Mouse (Mus musculus): ENCODE data around the gene Cish. TPM values are rescaled to one million over a fixed set of nuclear protein-coding genes. Genes with fewer than 3 reads are reported as not detected.

Gene Cish
- 10.9 and 13.7 TPM in 2 replicates for polyA plus RNA-seq (2015; fragmentation: Nextera tagmentation; extraction: Ambion mirVana)

DNA sequence AAGGTAGTCTGAATTCAATTTTAAA lies at the start of gene Cish:
Gene Cish (plus strand): TSS at position 11 of the 25 bp plus-strand sequence.
- Histone ChIP-seq H3K36me3 (0 out of 2 replicates have a peak, but pooled peaks cover under 1% of the 10 kb centered on the region), H3K4me1 (replicated peaks) (peaks cover 27% of the 10 kb centered on the region), H3K9ac (peak within 1 kb of the TSS; percentile 84), H3K27ac (replicated peaks) (peak within 1 kb of the TSS; percentile 62; the same call in 1 of the 2 replicates), H3K4me2 (peak within 1 kb of the TSS; percentile 89), H3K9me3 (no peaks in the 10 kb centered on the region), H3K4me3 (peak within 1 kb of the TSS; percentile 84), H3K27me3 (peaks cover 8% of the 10 kb centered on the region)
- ATAC-seq (ENCODE audit: low FRiP score, low read depth), result no peak

DNA sequence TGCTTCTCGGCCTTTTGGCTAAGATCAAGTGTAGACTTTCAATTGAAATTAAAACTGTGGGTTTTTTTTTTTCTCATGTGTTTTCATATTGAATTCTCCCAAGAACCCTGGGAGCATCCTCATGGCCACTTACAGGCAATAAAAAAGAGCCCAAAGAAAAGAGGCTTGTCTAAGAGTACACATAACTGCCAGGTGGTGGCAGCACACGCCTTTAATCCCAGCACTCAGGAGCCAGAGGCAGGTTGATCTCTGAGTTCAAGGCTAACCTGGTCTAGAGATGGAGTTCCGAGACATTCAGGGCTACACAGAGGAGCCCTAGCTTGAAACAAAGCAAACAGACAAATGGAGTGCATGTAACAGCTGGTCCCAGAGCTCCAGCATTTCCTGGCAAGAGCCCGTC lies 49.7 kb upstream of the Cish start:
- Histone ChIP-seq H3K4me3 (no peak overlapping the region), H3K27me3 (no peaks in the 10 kb centered on the region), H3K36me3 (no peaks in the 10 kb centered on the region), H3K4me2 (no peak overlapping the region), H3K4me1 (replicated peaks) (no peaks in the 10 kb centered on the region), H3K27ac (replicated peaks) (no peak overlapping the region), H3K9ac (no peak overlapping the region), H3K9me3 (no peaks in the 10 kb centered on the region)
- no peak for ATAC-seq (ENCODE audit: low FRiP score, low read depth)
- 69% methylated on average over 4 of the region's 4 CpGs for WGBS

GRCm38 (mm10) chr9:107249154-107249553 lies 46.7 kb upstream of the Cish start:
- ATAC-seq (ENCODE audit: low FRiP score, low read depth), result peak; percentile 59; the same call in 1 of the 2 replicates
- Histone ChIP-seq H3K27me3 (no peaks in the 10 kb centered on the region), H3K4me1 (replicated peaks) (peaks cover 26% of the 10 kb centered on the region), H3K9ac (no peak overlapping the region), H3K4me3 (no peak overlapping the region), H3K4me2 (no peak overlapping the region), H3K36me3 (no peaks in the 10 kb centered on the region), H3K27ac (replicated peaks) (no peak overlapping the region), H3K9me3 (no peaks in the 10 kb centered on the region)
- 70% methylated on average over 6 of the region's 6 CpGs for WGBS

- ATAC-seq (ENCODE audit: low FRiP score, low read depth), result no peak
- no peak overlapping the region for H3K4me2 ChIP-seq
- no peak overlapping the region for H3K9ac ChIP-seq
- H3K27me3 ChIP-seq, result no peaks in the 10 kb centered on the region
- H3K36me3 ChIP-seq, result no peaks in the 10 kb centered on the region
- peak overlapping the region; percentile 73; the same call in 1 of the 2 replicates for H3K27ac ChIP-seq (replicated peaks)
- H3K9me3 ChIP-seq, result no peaks in the 10 kb centered on the region
- no peak overlapping the region for H3K4me3 ChIP-seq
- WGBS, result 80% methylated on average over 14 of the region's 14 CpGs
- peaks cover 41% of the 10 kb centered on the region for H3K4me1 ChIP-seq (replicated peaks)
Measured at GRCm38 (mm10) chr9:107250416-107251337, 45.1 kb upstream of the Cish start.

DNA sequence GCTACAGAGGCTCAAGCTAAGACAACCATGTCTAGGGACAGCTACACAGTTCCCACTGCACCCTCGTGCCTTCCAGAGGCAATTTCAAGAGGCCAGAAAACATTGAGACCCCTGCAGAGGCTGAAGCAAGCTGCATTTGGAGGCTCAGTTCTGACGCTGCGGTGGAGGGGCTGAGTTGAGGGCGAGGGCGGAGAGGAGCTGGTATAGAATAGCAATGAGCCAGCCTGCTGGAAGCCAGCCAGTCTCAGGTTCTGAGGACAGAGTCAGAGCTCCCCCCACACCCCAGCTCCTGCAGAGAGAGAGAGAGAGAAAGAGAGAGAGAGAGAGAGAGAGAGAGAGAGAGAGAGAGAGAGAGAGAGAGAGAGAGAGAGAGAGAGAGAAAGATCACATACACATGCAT lies 43.7 kb upstream of the Cish start:
- H3K9ac ChIP-seq, result no peak overlapping the region
- WGBS, result 5% methylated on average over 5 of the region's 5 CpGs
- H3K4me1 ChIP-seq (replicated peaks), result peaks cover 47% of the 10 kb centered on the region
- ATAC-seq (ENCODE audit: low FRiP score, low read depth), result peak; percentile 54; the same call in 1 of the 2 replicates
- peak overlapping the region; percentile 73 for H3K27ac ChIP-seq (replicated peaks)
- no peak overlapping the region for H3K4me2 ChIP-seq
- no peaks in the 10 kb centered on the region for H3K27me3 ChIP-seq
- H3K4me3 ChIP-seq, result no peak overlapping the region
- H3K36me3 ChIP-seq, result no peaks in the 10 kb centered on the region
- no peaks in the 10 kb centered on the region for H3K9me3 ChIP-seq

- Histone ChIP-seq H3K4me3 (no peak overlapping the region), H3K4me2 (peak overlapping the region; percentile 34), H3K27me3 (no peaks in the 10 kb centered on the region), H3K9ac (no peak overlapping the region), H3K27ac (replicated peaks) (peak overlapping the region; percentile 56), H3K36me3 (no peaks in the 10 kb centered on the region), H3K4me1 (replicated peaks) (peaks cover 47% of the 10 kb centered on the region), H3K9me3 (no peaks in the 10 kb centered on the region)
- ATAC-seq (ENCODE audit: low FRiP score, low read depth), result peak; percentile 83
- 39% methylated on average over 12 of the region's 12 CpGs for WGBS
Measured at GRCm38 (mm10) chr9:107254476-107254875, 41.4 kb upstream of the Cish start.

GRCm38 (mm10) chr9:107254925-107255324 lies 40.9 kb upstream of the Cish start:
- no peak for ATAC-seq (ENCODE audit: low FRiP score, low read depth)
- H3K27ac ChIP-seq (replicated peaks), result peak overlapping the region; percentile 56
- no peaks in the 10 kb centered on the region for H3K9me3 ChIP-seq
- H3K4me1 ChIP-seq (replicated peaks), result peaks cover 47% of the 10 kb centered on the region
- H3K27me3 ChIP-seq, result no peaks in the 10 kb centered on the region
- H3K4me3 ChIP-seq, result no peak overlapping the region
- H3K9ac ChIP-seq, result no peak overlapping the region
- no peak overlapping the region for H3K4me2 ChIP-seq
- 88% methylated on average over 3 of the region's 3 CpGs for WGBS
- H3K36me3 ChIP-seq, result no peaks in the 10 kb centered on the region

DNA sequence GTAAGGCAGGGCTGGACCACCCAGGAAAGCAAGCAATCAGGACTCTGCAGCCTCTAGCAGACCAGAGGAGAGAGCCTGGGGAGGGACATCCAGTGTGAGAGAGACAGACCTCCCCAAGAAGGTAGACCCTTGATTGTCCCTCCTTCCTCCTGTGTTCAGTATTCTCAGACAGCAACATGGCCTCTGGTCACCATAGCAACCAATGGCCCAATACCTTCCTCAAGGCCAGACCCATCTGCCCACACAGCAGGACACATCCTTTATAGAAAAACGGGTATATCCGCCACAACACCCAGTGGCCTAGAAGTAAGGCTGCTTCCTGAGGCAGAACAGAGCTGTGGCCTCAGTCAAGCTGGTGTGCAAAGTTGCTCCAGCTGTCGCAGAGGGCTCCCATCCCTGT lies 40.2 kb upstream of the Cish start:
- Histone ChIP-seq H3K4me2 (no peak overlapping the region), H3K4me1 (replicated peaks) (peaks cover 49% of the 10 kb centered on the region), H3K27ac (replicated peaks) (peak overlapping the region; percentile 56), H3K4me3 (no peak overlapping the region), H3K9ac (no peak overlapping the region), H3K27me3 (no peaks in the 10 kb centered on the region), H3K9me3 (no peaks in the 10 kb centered on the region), H3K36me3 (no peaks in the 10 kb centered on the region)
- peak; percentile 36; the same call in 1 of the 2 replicates for ATAC-seq (ENCODE audit: low FRiP score, low read depth)
- 21% methylated on average over 3 of the region's 3 CpGs for WGBS

DNA sequence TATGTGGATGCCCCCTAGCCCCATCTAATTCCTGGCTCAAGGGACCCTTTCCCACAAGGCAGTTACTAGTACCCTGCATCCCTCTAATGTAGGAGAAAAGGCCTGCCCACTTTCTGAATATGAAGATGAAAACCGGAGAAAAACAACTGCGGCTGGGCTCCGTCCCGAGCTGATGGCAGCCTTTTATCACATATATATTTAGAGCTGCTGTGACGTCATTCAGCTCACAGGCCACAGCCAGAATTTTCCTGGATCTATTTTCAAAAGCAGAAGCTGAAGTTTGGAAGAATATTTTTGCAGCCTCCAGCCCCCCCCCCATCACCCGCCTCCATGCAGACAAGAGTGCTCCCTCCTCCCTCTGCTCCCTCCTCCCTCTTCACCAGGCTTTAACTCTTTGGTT lies 36.3 kb upstream of the Cish start:
- Histone ChIP-seq H3K27me3 (no peaks in the 10 kb centered on the region), H3K9me3 (no peaks in the 10 kb centered on the region), H3K9ac (no peak overlapping the region), H3K4me2 (no peak overlapping the region), H3K4me1 (replicated peaks) (peaks cover 20% of the 10 kb centered on the region), H3K27ac (replicated peaks) (no peak overlapping the region), H3K4me3 (no peak overlapping the region), H3K36me3 (no peaks in the 10 kb centered on the region)
- 74% methylated on average over 6 of the region's 6 CpGs for WGBS
- no peak for ATAC-seq (ENCODE audit: low FRiP score, low read depth)

- H3K9me3 ChIP-seq, result no peaks in the 10 kb centered on the region
- H3K9ac ChIP-seq, result no peak overlapping the region
- H3K36me3 ChIP-seq, result no peaks in the 10 kb centered on the region
- H3K4me2 ChIP-seq, result no peak overlapping the region
- H3K27ac ChIP-seq (replicated peaks), result no peak overlapping the region
- WGBS, result 64% methylated on average over 2 of the region's 2 CpGs
- H3K27me3 ChIP-seq, result no peaks in the 10 kb centered on the region
- no peak overlapping the region for H3K4me3 ChIP-seq
- ATAC-seq (ENCODE audit: low FRiP score, low read depth), result no peak
- peaks cover 12% of the 10 kb centered on the region for H3K4me1 ChIP-seq (replicated peaks)
Measured at GRCm38 (mm10) chr9:107260429-107260828, 35.4 kb upstream of the Cish start.

DNA sequence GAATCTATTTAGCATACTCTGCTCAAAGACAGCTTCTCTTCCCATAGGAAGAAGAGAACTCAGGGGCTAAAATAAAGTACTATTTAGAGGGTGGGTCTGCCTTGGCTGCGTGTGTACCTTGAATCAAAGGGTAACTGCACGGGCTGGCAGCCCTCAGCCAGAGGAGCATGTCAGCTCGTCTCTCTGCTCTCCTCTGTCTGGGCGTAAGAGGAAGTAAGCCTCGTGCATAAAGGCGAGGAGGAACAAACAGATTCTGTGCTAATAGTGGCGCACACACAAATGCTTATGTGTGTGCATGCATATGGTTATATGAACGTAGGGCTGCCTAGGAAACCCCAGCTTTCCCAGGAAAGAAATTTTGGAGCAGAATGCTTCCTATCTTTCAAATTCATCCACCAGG lies 35.0 kb upstream of the Cish start:
- H3K9me3 ChIP-seq, result no peaks in the 10 kb centered on the region
- 0 out of 2 replicates have a peak overlapping the region, but pooled peaks have one; percentile 6 for H3K27ac ChIP-seq (replicated peaks)
- no peak overlapping the region for H3K4me3 ChIP-seq
- H3K9ac ChIP-seq, result no peak overlapping the region
- H3K27me3 ChIP-seq, result no peaks in the 10 kb centered on the region
- no peak for ATAC-seq (ENCODE audit: low FRiP score, low read depth)
- H3K36me3 ChIP-seq, result no peaks in the 10 kb centered on the region
- 57% methylated on average over 8 of the region's 8 CpGs for whole genome bisulfite sequencing
- H3K4me1 ChIP-seq (replicated peaks), result peaks cover 8% of the 10 kb centered on the region
- H3K4me2 ChIP-seq, result no peak overlapping the region

DNA sequence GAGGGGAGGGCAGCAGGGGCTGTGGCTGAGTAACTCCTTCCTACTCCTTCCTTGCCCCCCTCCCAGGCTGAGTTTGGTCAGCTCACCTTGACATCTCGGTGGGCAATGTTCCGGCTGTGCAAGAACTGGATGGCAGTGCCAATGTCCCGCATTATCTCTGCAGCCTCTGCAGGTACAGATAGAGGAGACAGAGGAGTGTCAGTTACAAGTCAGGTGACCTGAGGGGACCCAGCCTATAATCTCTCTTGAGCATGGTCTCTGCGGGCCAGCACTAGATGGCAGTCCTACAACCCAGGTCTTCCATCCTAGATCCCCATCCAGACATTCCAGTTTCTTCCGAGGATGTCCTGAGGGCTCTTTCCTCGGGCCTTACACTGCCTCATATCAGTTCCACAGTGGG lies 34.0 kb upstream of the Cish start:
- Histone ChIP-seq H3K27me3 (no peaks in the 10 kb centered on the region), H3K9ac (no peak overlapping the region), H3K27ac (replicated peaks) (no peak overlapping the region), H3K4me2 (no peak overlapping the region), H3K36me3 (no peaks in the 10 kb centered on the region), H3K4me3 (no peak overlapping the region), H3K9me3 (no peaks in the 10 kb centered on the region), H3K4me1 (replicated peaks) (0 out of 2 replicates have a peak, but pooled peaks cover 3% of the 10 kb centered on the region)
- ATAC-seq (ENCODE audit: low FRiP score, low read depth), result no peak
- 80% methylated on average over 6 of the region's 6 CpGs for WGBS

- Histone ChIP-seq H3K27ac (replicated peaks) (no peak overlapping the region), H3K4me2 (no peak overlapping the region), H3K27me3 (no peaks in the 10 kb centered on the region), H3K36me3 (no peaks in the 10 kb centered on the region), H3K4me3 (no peak overlapping the region), H3K4me1 (replicated peaks) (0 out of 2 replicates have a peak, but pooled peaks cover 3% of the 10 kb centered on the region), H3K9me3 (no peaks in the 10 kb centered on the region), H3K9ac (no peak overlapping the region)
- 76% methylated on average over 7 of the region's 7 CpGs for WGBS
- no peak for ATAC-seq (ENCODE audit: low FRiP score, low read depth)
Measured at GRCm38 (mm10) chr9:107262375-107262774, 33.5 kb upstream of the Cish start.
